Comparison of ENCODE assay signal across 17 mouse cellular contexts in genomic region chr5:74924031-74924533, GRCm38 (mm10).
"Had no signal": no experiment of that assay in that cellular context is flagged by ENCODE, and none has a peak within 500 bp of the region (broad histone marks: within the 10 kb centered on the region; RNA-seq: fewer than 3 reads in every experiment).

No protein-coding gene starts in this region.

- H3K27ac ChIP-seq: kidney, embryonic 15.5 days; layer of hippocampus, adult 2 months; limb, embryonic 10.5 days; limb, embryonic 13.5 days; liver, embryonic 12.5 days; liver, embryonic 15.5 days; lung, embryonic 15.5 days had no signal

- H3K36me3 ChIP-seq: kidney, embryonic 15.5 days; limb, embryonic 10.5 days; limb, embryonic 13.5 days; liver, embryonic 12.5 days; liver, embryonic 15.5 days; lung, embryonic 15.5 days had no signal

- DNase-seq: kidney, adult 8-10 months; kidney, postnatal 25 days; layer of hippocampus, adult 9-11 months; liver; lung, adult 18-20 months; lung, postnatal 4 days; midbrain, embryonic 14.5 days; thymus, adult 18-20 months; thymus, postnatal 4 days had no signal

- H3K9ac ChIP-seq: kidney, embryonic 15.5 days; limb, embryonic 13.5 days; liver, embryonic 12.5 days; liver, embryonic 15.5 days; lung, embryonic 15.5 days had no signal

- ATAC-seq: liver, embryonic 12.5 days had no signal

- H3K4me1 ChIP-seq: liver, embryonic 15.5 days; lung, embryonic 15.5 days had no signal

- H3K4me3 ChIP-seq: kidney, embryonic 15.5 days; layer of hippocampus, adult 2 months; limb, embryonic 10.5 days; limb, embryonic 13.5 days; liver, embryonic 12.5 days; liver, embryonic 15.5 days; lung, embryonic 15.5 days had no signal

- H3K27me3 ChIP-seq: limb, embryonic 13.5 days; liver, embryonic 12.5 days; liver, embryonic 15.5 days; lung, embryonic 15.5 days had no signal

- H3K4me2 ChIP-seq: kidney, embryonic 15.5 days; limb, embryonic 13.5 days; liver, embryonic 12.5 days; liver, embryonic 15.5 days; lung, embryonic 15.5 days; midbrain, embryonic 11.5 days had no signal

- H3K9me3 ChIP-seq: kidney, embryonic 15.5 days; limb, embryonic 10.5 days; limb, embryonic 13.5 days; liver, embryonic 12.5 days; liver, embryonic 15.5 days; lung, embryonic 15.5 days had no signal
